Mouse (Mus musculus): ENCODE measurements around the gene Smg9. TPM values are rescaled to one million over a fixed set of nuclear protein-coding genes. Genes with fewer than 3 reads are reported as not detected.

The Smg9 gene
- total RNA-seq, 4 experiments from 2014 or later, result 8.8 to 10.4 (median 9.9) TPM

DNA sequence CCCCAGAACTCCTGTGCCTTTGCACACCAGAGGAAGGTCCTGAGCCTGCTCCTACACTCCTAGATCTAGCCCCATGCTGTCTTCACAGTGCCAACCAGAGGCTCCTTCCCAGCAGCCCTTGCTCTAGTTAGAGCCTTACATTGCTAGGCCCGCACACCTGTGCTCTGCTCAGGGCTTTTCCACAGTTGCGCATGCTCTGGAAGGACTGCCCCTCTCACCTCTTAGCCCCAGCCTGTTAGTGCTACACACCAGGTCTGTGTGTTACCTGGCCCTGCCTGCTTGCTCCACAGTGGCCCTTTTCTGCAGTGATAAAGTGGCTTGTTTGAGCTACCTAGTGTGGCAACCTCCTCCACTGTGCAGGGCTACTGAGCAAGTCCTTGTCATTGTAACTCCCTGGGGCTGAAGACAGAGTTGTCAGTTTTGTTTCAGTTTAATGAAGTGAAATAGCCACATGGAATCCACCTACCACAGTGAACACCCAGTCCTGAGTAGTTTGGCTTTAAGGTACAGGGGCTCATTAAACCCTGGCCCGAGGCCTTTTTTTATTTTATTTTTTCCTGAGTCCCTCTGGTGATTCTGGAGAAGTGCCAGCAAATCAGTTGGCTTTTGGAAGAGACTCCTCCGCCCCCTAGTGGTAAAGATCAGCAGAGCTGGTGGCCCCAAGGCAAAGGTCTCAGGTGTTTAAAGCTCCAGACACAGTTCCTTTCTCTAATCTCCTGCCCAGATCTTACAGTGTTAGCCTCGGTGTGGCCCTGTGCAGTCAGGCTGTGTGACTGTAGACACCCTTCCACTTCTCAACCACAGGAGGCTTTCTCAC is 7.3 kb downstream of the Smg9 start:
- DNase-seq (ENCODE audit: low spot score in 2 of 2), result peak; percentile 58 to 59

DNA sequence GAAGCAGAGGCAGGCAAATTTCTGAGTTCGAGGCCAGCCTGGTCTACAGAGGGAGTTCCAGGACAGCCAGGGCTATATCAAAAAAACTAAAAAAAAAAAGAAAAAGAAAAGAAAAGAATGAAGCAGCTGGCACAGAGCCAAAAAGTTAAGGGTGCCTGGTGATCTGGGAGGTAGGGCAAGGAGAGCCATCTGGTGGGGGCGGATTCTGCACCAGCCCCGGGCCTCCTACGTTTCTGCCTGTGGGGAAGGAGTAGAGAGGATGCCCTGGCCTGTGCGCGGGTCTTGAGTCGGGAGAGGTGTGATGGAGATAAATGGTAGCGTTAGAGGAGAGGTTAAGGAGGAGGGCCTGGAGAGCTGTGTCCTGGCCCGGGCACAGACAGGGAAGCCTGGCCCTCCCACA is 8.8 kb downstream of the Smg9 start:
- no peak for DNase-seq (ENCODE audit: low spot score in 2 of 2)

DNA sequence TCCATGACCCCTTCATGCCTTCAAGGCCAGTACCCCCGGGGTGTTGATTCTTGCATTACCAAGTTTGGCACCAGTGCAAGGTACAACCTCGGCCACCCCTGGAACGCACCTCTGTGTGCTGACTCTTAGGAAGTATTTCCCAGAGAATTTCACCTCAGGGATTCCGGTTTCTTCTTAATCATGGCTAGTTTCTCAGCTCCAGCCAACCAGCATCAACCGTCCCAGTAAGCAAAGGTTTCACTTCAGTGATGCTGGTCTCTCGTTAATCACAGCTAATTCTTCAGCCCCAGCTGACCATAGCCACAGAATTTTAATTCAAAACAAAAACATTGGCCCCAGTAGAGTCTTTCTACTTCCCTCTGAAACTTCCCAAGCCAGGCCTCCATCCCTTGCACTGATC is 10.7 kb downstream of the Smg9 start:
- no peak for DNase-seq (ENCODE audit: low spot score in 2 of 2)

DNA sequence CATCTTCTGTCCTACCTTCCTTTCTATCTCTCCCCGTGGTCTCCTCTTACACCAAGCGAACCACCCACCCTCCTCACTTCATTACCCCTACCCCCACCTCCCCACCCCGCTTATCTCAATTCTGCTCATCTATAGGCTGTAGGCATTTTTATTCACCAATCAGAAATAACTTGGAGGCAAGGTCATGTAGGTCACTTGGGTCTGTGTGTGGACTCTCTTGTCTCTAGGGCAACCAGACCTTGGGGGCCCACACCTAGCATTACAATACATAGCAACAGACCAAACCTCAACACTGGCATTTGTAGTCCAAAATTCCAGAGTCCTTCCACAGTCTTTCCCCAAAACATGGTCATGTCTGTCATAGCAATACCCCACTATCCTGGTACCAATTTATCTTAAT is 11.4 kb downstream of the Smg9 start:
- DNase-seq (ENCODE audit: low spot score in 2 of 2), result no peak

DNA sequence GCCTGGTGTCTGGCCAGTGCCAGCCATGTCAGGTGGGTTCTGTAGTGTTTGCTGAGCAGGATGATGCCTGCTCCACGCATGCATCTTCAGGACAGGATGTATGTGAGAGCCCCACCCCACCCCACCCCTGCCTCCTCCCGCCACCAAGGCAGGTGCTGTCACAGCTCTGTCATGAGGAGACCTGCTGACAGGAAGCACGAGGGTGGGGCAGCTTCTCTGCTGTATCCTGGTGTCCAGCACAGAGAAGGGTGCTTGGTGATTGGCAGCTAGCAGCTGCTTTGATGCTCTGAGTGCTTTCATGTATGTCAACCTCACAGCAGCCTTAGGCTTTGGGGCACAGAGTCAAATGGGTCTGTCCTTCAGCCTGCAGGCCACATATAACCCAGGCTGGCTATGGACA is 14.2 kb downstream of the Smg9 start:
- DNase-seq (ENCODE audit: low spot score in 2 of 2), result no peak

GRCm38 (mm10) chr7:24415261-24415660 is 15.8 kb downstream of the Smg9 start:
- no peak for DNase-seq (ENCODE audit: low spot score in 2 of 2)

DNA sequence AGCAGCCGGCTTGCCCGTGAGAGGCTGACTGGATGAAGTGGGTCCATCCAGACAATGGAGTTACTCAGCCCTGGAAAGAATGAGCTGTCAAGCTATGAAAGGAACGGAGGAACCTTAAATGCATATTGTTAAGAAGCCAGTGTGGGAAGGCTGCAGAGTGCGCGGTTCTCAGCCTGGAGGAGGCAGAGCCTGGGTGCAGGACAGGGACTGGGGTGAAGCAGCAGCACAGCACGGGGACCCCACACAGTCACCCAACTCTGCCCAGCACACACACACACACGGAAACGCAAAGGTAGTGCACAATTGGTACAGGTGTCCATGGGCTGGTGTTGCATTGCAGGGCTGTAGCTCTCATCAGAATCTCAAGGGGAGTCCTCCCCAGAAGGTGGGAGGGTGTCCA is 20.2 kb downstream of the Smg9 start:
- no peak for DNase-seq (ENCODE audit: low spot score in 2 of 2)

GRCm38 (mm10) chr7:24421648-24422047 is 22.2 kb downstream of the Smg9 start:
- DNase-seq (ENCODE audit: low spot score in 2 of 2), result no peak

DNA sequence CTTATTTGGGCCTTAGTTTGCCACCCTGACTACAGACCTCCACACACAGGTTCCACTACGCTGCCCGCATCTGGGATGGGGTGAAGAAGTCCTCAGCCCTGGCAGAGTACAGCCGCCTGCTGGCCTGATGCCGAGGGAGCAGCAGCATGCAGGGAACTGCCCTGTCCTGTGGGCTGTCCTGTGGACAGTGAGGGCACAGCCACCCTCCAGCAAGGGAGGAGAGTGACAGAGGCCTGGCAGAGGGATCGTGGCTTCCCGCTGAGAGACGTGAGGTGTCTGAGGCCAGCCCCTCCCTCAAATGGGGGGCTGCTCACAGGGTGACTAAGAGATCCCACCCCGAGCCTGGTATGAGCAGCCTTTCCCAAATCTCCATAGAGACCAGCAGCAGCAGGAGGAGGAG is 22.8 kb downstream of the Smg9 start:
- DNase-seq (ENCODE audit: low spot score in 2 of 2), result no peak

DNA sequence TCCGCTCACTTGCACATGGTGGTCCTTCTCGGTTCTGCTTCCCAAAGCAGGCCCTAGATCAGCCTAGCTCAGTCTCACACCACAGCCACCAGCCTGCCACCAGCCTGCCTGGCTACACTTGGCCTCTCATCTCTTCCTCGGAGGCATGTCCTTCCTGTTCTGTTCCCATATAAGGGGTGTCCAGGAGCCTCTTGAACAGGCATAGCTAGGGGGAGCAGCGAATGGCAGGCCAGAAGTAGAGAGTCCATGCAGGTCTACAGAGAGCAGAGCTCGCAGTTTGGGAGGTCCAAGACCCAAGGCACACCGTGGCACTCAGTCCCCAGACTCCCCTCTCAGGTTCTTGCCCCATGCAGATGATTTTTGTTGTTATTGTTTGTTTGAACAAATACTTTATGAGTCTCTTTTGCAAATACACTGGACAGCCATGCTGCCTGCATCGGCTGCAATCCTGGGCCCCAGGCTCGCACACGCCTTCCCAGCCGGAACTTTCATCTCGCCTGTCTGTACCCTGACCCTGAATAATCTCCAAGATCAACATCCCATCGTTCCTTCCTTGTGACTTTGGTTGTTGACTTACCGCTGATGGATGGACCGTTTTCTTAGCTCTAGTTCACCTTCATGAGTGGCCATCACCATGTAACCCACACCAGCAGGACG is 23.8 kb downstream of the Smg9 start:
- no peak for DNase-seq (ENCODE audit: low spot score in 2 of 2)

GRCm38 (mm10) chr7:24423956-24424732 is 24.7 kb downstream of the Smg9 start:
- no peak for DNase-seq (ENCODE audit: low spot score in 2 of 2)

GRCm38 (mm10) chr7:24425919-24426318 is 26.5 kb downstream of the Smg9 start:
- DNase-seq (ENCODE audit: low spot score in 2 of 2), result no peak

GRCm38 (mm10) chr7:24427168-24427567 is 27.7 kb downstream of the Smg9 start:
- DNase-seq (ENCODE audit: low spot score in 2 of 2), result no peak

DNA sequence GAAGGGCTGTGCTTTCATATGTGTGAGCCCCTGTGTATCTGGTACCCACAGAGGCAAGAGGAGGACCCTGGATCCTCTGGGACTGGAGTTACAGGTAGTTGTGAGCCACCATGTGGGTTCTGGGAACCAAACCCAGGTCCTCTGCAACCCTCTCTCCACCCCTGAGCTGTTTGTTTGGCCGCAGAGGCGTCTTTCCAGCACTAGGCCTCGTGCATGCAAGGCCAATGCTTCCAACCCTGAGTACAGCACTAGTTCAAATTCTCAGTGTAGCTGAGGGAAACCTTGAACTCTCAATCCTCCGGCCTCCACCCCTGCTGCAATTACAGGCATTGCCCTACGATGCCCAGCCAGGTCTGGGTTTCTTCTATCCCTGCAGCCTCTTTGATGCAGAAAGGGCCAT is 29.3 kb downstream of the Smg9 start:
- no peak for DNase-seq (ENCODE audit: low spot score in 2 of 2)

- DNase-seq (ENCODE audit: low spot score in 2 of 2), result peak; percentile 20 to 32
Measured at GRCm38 (mm10) chr7:24429413-24430112, 30.1 kb downstream of the Smg9 start.

DNA sequence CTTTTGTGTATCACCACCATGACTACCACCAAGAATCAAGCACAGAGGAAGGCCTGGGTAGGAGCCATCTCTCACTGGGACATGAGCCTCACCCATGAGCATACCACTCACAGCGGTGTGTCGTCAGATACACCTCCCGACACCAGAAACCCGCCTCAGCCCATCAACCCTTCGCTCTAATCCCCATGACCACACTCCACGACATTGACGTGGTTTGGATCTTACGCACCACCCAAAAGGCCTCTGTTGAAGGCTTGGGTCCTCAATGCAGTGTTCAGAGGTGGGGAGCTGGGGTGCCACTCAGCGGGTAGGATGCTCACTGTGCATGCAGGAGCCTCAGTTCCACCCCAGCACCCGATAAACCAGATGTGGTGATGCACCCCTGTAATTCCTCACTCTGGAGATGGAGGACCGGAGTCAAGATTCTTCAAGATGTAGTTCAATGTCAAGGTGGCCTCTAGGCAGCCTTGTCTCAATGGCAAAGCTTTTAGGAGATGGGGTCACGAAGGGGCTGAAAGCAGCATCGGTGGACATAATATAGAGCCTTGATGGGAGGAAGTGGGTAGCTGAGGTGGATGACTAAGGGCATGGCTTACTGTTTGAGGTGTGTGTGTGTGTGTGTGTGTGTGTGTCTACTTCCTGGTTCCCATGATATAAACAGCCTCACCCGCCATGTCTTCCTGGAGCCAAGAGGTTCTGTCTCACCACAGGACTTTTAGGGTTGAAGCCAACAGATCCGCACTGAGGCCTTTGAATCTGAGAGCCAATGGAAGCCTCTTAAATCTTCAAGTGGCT is 31.3 kb downstream of the Smg9 start:
- DNase-seq (ENCODE audit: low spot score in 2 of 2), result no peak

DNA sequence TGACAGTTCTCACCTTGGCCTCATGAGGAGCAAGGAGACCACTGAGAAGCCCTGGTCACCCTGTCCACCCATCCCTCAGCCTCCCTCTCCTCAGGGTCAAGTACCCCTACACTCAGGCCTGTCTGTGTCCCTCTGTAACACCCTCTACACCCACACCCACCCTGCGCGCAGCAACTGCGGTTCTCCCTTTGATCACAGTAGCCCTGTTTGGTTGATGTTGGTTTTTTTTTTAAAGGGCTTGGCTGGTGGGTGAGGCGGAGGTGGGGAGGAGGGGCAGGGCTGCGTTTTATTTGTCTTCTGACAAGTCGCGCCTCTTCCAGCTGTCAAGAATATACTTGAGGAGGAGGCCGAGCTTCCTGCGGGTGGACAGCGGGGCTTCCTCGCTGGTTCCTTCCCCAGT is 32.3 kb downstream of the Smg9 start:
- DNase-seq (ENCODE audit: low spot score in 2 of 2), result no peak

DNA sequence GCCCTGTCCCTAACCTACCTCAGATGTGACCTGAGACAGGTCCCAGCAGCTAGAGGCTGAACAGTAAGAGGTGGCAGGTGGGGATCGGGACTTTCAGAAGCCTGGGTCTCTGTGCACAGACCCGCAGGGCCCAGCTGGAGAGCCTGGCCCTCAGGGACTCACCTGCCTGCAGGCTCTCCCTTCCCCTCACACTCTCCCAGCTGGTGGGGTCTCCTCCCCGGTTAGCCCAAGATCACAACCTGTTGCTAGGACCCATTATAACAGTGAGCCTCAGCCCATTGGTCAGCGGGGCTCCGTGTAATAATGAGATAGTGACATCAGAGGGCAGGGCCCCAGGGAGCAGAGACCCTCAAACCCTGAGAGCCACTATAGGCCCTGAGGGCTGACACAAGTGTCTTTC is 35.9 kb downstream of the Smg9 start:
- DNase-seq (ENCODE audit: low spot score in 2 of 2), result no peak

DNA sequence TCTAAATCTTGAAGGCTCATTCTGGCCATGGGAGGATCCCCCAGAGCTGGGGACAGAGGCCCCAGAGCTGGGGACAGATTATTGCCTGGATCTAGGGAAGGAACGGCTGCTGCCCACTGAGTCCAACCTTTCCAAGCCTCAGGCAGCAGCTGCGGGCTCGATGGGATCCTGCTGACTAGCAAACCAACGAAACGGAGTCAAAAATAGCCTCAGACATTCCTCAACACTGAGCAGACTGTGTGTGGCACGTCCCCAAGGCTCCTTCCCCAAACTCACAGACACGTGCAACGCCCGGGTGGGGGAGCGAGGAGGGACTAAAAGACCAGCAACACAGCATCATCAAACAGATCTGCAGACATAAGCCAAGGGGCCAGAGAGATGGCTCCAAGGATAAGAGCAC is 38.6 kb downstream of the Smg9 start:
- peak; percentile 21 to 24 for DNase-seq (ENCODE audit: low spot score in 2 of 2)

GRCm38 (mm10) chr7:24439191-24439590 is 39.8 kb downstream of the Smg9 start:
- DNase-seq (ENCODE audit: low spot score in 2 of 2), result no peak

DNA sequence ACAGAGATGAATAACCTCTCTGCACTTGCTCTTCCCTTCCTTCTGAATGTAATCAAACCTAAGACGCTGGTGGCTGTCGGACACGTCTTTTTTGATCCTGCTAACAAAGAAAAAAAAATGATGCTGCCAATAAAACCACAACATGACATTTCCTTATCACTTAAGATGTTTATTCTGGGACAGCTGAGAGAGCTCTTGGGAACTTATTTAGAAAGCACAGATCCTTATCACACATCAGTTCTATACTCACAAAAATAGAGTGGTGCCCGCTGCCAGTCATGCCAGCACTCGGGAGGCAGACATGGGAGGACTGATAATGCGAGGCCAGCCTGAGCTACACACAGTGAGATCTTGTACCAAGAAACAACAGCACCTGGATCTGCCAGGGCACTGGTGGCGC is 40.5 kb downstream of the Smg9 start:
- no peak for DNase-seq (ENCODE audit: low spot score in 2 of 2)
